Mouse (Mus musculus) MEL (cell line): Measurements from ENCODE around the gene Hspg2.

Experiments used
- CTCF ChIP-seq, 3 experiments: IDR thresholded peaks in 2 of 3; conservative IDR thresholded peaks in 1 of 3; 2 replicates each; pipeline ENCODE4 v1.5.1; 2011 to 2012; ENCODE audit warnings: low read length in 3 of 3, low read depth in 2 of 3, mild to moderate bottlenecking in 2 of 3, improper control_type of control experiment in 1 of 3, inconsistent platforms in 1 of 3, mixed read lengths in 1 of 3, moderate library complexity in 1 of 3; ENCODE audit not compliant: control insufficient read depth in 1 of 3, insufficient read depth in 1 of 3, poor library complexity in 1 of 3, severe bottlenecking in 1 of 3
- EP300 ChIP-seq, 2 experiments: IDR thresholded peaks; 2 replicates each; pipeline ENCODE4 v1.6.1; 2011; ENCODE audit warnings: improper control_type of control experiment in 2 of 2, low read length in 2 of 2, low read depth in 1 of 2, mild to moderate bottlenecking in 1 of 2
- MAFK ChIP-seq: IDR thresholded peaks from 2 replicates; pipeline ENCODE4 v1.6.1; 2011; ENCODE audit warnings: low read depth, mild to moderate bottlenecking, low read length, improper control_type of control experiment, borderline replicate concordance
- MAX ChIP-seq: IDR thresholded peaks from 2 replicates; pipeline ENCODE4 v1.6.1; 2011; ENCODE audit warnings: low read length, improper control_type of control experiment
- NELFE ChIP-seq: IDR thresholded peaks from 2 replicates; pipeline ENCODE4 v1.6.1; 2011; ENCODE audit warnings: low read depth, low read length, improper control_type of control experiment
- NRF1 ChIP-seq: IDR thresholded peaks from 2 replicates; pipeline ENCODE4 v1.6.1; 2014; ENCODE audit warnings: low read depth, mild to moderate bottlenecking, inconsistent platforms, low read length, improper control_type of control experiment, moderate library complexity; ENCODE audit not compliant: poor library complexity, insufficient read depth, severe bottlenecking
- POLR2A ChIP-seq, 2 experiments: IDR thresholded peaks; 2 replicates each; pipeline ENCODE4 v1.6.1; 2011 to 2012; ENCODE audit warnings: low read length in 2 of 2, mild to moderate bottlenecking in 2 of 2, control low read depth in 1 of 2, improper control_type of control experiment in 1 of 2, low read depth in 1 of 2, moderate library complexity in 1 of 2; ENCODE audit not compliant: control insufficient read depth in 1 of 2, insufficient read depth in 1 of 2, poor library complexity in 1 of 2
- RAD21 ChIP-seq: IDR thresholded peaks from 2 replicates; pipeline ENCODE4 v1.6.1; 2011; ENCODE audit warnings: mild to moderate bottlenecking, low read depth, low read length, improper control_type of control experiment
- SIN3A ChIP-seq: IDR thresholded peaks from 2 replicates; pipeline ENCODE4 v1.6.1; 2012; ENCODE audit warnings: low read length, improper control_type of control experiment, inconsistent platforms
- USF1 ChIP-seq: IDR thresholded peaks from 2 replicates; pipeline ENCODE4 v1.6.1; 2014; ENCODE audit warnings: low read depth, mild to moderate bottlenecking, inconsistent platforms, low read length, improper control_type of control experiment, moderate library complexity
- USF2 ChIP-seq, 2 experiments: IDR thresholded peaks; 2 replicates each; pipeline ENCODE4 v1.6.1; 2011 to 2012; ENCODE audit warnings: improper control_type of control experiment in 2 of 2, low read length in 2 of 2, borderline replicate concordance in 1 of 2, inconsistent platforms in 1 of 2, low read depth in 1 of 2, mild to moderate bottlenecking in 1 of 2; ENCODE audit not compliant: insufficient read depth in 1 of 2
- ZC3H11A ChIP-seq: IDR thresholded peaks from 2 replicates; pipeline ENCODE4 v1.6.1; 2012; ENCODE audit warnings: low read depth, mild to moderate bottlenecking, inconsistent platforms, low read length, improper control_type of control experiment

GRCm38 (mm10) chr4:137578181-137578845, 109.7 kb downstream of the Hspg2 start:
- TF ChIP-seq NELFE (no peak), CTCF (IDR thresholded peaks at IDR 0.05 in 2 of 3, conservative IDR thresholded peaks at IDR 0.05 in 1 of 3; ENCODE audit: control insufficient read depth in 1 of 3, insufficient read depth in 1 of 3, low read depth in 2 of 3, low read length in 3 of 3, poor library complexity in 1 of 3, severe bottlenecking in 1 of 3) (no peak), MAFK (no peak), RAD21 (no peak), SIN3A (no peak), EP300 (IDR thresholded peaks at IDR 0.05; ENCODE audit: low read depth in 1 of 2, low read length in 2 of 2) (no peak), MAX (no peak), POLR2A (IDR thresholded peaks at IDR 0.05; ENCODE audit: control insufficient read depth in 1 of 2, insufficient read depth in 1 of 2, low read depth in 1 of 2, low read length in 2 of 2, poor library complexity in 1 of 2) (no peak), USF2 (IDR thresholded peaks at IDR 0.05; ENCODE audit: borderline replicate concordance in 1 of 2, insufficient read depth in 1 of 2, low read depth in 1 of 2, low read length in 2 of 2) (no peak), ZC3H11A (no peak), NRF1 (no peak), USF1 (no peak)
